Mouse (Mus musculus): ENCODE data around the gene Cers6. TPM values are rescaled to one million over a fixed set of nuclear protein-coding genes. Genes with fewer than 3 reads are reported as not detected.

The Cers6 gene
- polyA plus RNA-seq, 1 experiment from 2014 or later: 34.0 TPM

GRCm38 (mm10) chr2:68889661-68890170 is 28.5 kb downstream of the Cers6 start:
- H3K27ac ChIP-seq (ENCODE audit: low read depth, low read length): no peak overlapping the region
- no peak overlapping the region for H3K4me2 ChIP-seq
- WGBS: 93% methylated on average over 5 of the region's 5 CpGs

GRCm38 (mm10) chr2:68892476-68892875 is 31.2 kb downstream of the Cers6 start:
- Histone ChIP-seq H3K4me3 (ENCODE audit: low read depth, low read length) (no peak overlapping the region), H3K9me3 (ENCODE audit: control insufficient read depth, low read length) (no peaks in the 10 kb centered on the region), H3K36me3 (ENCODE audit: control insufficient read depth, insufficient read depth, low read length) (no peaks in the 10 kb centered on the region), H3K9ac (ENCODE audit: low read length) (no peak overlapping the region), H3K27me3 (ENCODE audit: control insufficient read depth, insufficient read depth, low read length) (no peaks in the 10 kb centered on the region), H3K27ac (ENCODE audit: low read depth, low read length) (no peak overlapping the region), H3K4me2 (no peak overlapping the region), H3K4me1 (ENCODE audit: control insufficient read depth, insufficient read depth, low read length) (no peaks in the 10 kb centered on the region)
- peak; percentile 51 for DNase-seq (ENCODE audit: low spot score, missing footprints)
- WGBS: 94% methylated on average over 4 of the region's 4 CpGs
- ATAC-seq (ENCODE audit: low FRiP score): no peak

More at GRCm38 (mm10) chr2:68889661-68890170, 28.5 kb downstream of the Cers6 start:
- Histone ChIP-seq H3K4me1 (ENCODE audit: control insufficient read depth, insufficient read depth, low read length) (no peaks in the 10 kb centered on the region), H3K4me3 (ENCODE audit: low read depth, low read length) (no peak overlapping the region), H3K36me3 (ENCODE audit: control insufficient read depth, insufficient read depth, low read length) (no peaks in the 10 kb centered on the region), H3K9me3 (ENCODE audit: control insufficient read depth, low read length) (no peaks in the 10 kb centered on the region), H3K27me3 (ENCODE audit: control insufficient read depth, insufficient read depth, low read length) (no peaks in the 10 kb centered on the region), H3K9ac (ENCODE audit: low read length) (no peak overlapping the region)
- ATAC-seq (ENCODE audit: low FRiP score): no peak
- DNase-seq (ENCODE audit: low spot score, missing footprints): peak; percentile 45

GRCm38 (mm10) chr2:68895044-68895764 is 34.0 kb downstream of the Cers6 start:
- ATAC-seq (ENCODE audit: low FRiP score): no peak
- H3K9me3 ChIP-seq (ENCODE audit: control insufficient read depth, low read length): no peaks in the 10 kb centered on the region
- WGBS: 91% methylated on average over 10 of the region's 10 CpGs
- H3K27ac ChIP-seq (ENCODE audit: low read depth, low read length): no peak overlapping the region
- no peak overlapping the region for H3K4me3 ChIP-seq (ENCODE audit: low read depth, low read length)
- no peak overlapping the region for H3K4me2 ChIP-seq
- H3K36me3 ChIP-seq (ENCODE audit: control insufficient read depth, insufficient read depth, low read length): no peaks in the 10 kb centered on the region
- peak; percentile 45 for DNase-seq (ENCODE audit: low spot score, missing footprints)
- H3K9ac ChIP-seq (ENCODE audit: low read length): no peak overlapping the region
- H3K27me3 ChIP-seq (ENCODE audit: control insufficient read depth, insufficient read depth, low read length): no peaks in the 10 kb centered on the region
- no peaks in the 10 kb centered on the region for H3K4me1 ChIP-seq (ENCODE audit: control insufficient read depth, insufficient read depth, low read length)

GRCm38 (mm10) chr2:68896196-68896595 is 35.0 kb downstream of the Cers6 start:
- Histone ChIP-seq H3K36me3 (ENCODE audit: control insufficient read depth, insufficient read depth, low read length) (no peaks in the 10 kb centered on the region), H3K27me3 (ENCODE audit: control insufficient read depth, insufficient read depth, low read length) (no peaks in the 10 kb centered on the region), H3K4me1 (ENCODE audit: control insufficient read depth, insufficient read depth, low read length) (no peaks in the 10 kb centered on the region), H3K9ac (ENCODE audit: low read length) (no peak overlapping the region), H3K9me3 (ENCODE audit: control insufficient read depth, low read length) (no peaks in the 10 kb centered on the region), H3K4me3 (ENCODE audit: low read depth, low read length) (no peak overlapping the region), H3K4me2 (no peak overlapping the region), H3K27ac (ENCODE audit: low read depth, low read length) (no peak overlapping the region)
- WGBS: 87% methylated on average over 4 of the region's 4 CpGs
- DNase-seq (ENCODE audit: low spot score, missing footprints) (peak; percentile 45), ATAC-seq (ENCODE audit: low FRiP score) (no peak)

GRCm38 (mm10) chr2:68899770-68900521 is 38.7 kb downstream of the Cers6 start:
- Histone ChIP-seq H3K27ac (ENCODE audit: low read depth, low read length) (no peak overlapping the region), H3K4me2 (no peak overlapping the region), H3K36me3 (ENCODE audit: control insufficient read depth, insufficient read depth, low read length) (no peaks in the 10 kb centered on the region), H3K4me3 (ENCODE audit: low read depth, low read length) (no peak overlapping the region), H3K4me1 (ENCODE audit: control insufficient read depth, insufficient read depth, low read length) (no peaks in the 10 kb centered on the region), H3K9me3 (ENCODE audit: control insufficient read depth, low read length) (no peaks in the 10 kb centered on the region), H3K9ac (ENCODE audit: low read length) (no peak overlapping the region), H3K27me3 (ENCODE audit: control insufficient read depth, insufficient read depth, low read length) (no peaks in the 10 kb centered on the region)
- 92% methylated on average over 7 of the region's 7 CpGs for WGBS
- ATAC-seq (ENCODE audit: low FRiP score) (no peak), DNase-seq (ENCODE audit: low spot score, missing footprints) (peak; percentile 66)

- 84% methylated on average over 9 of the region's 9 CpGs for WGBS
- H3K4me2 ChIP-seq: no peak overlapping the region
- no peak for ATAC-seq (ENCODE audit: low FRiP score)
These were observed 39.6 kb downstream of the Cers6 start for GRCm38 (mm10) chr2:68900640-68901378.

GRCm38 (mm10) chr2:68901708-68902107 is 40.5 kb downstream of the Cers6 start:
- no peaks in the 10 kb centered on the region for H3K9me3 ChIP-seq (ENCODE audit: control insufficient read depth, low read length)
- 94% methylated on average over 2 of the region's 2 CpGs for WGBS
- DNase-seq (ENCODE audit: low spot score, missing footprints): peak; percentile 17
- no peak for ATAC-seq (ENCODE audit: low FRiP score)
- H3K27ac ChIP-seq (ENCODE audit: low read depth, low read length): no peak overlapping the region
- H3K4me1 ChIP-seq (ENCODE audit: control insufficient read depth, insufficient read depth, low read length): no peaks in the 10 kb centered on the region
- H3K36me3 ChIP-seq (ENCODE audit: control insufficient read depth, insufficient read depth, low read length): no peaks in the 10 kb centered on the region
- no peak overlapping the region for H3K9ac ChIP-seq (ENCODE audit: low read length)
- H3K4me2 ChIP-seq: no peak overlapping the region
- H3K4me3 ChIP-seq (ENCODE audit: low read depth, low read length): no peak overlapping the region
- no peaks in the 10 kb centered on the region for H3K27me3 ChIP-seq (ENCODE audit: control insufficient read depth, insufficient read depth, low read length)

More at GRCm38 (mm10) chr2:68900640-68901378, 39.6 kb downstream of the Cers6 start:
- Histone ChIP-seq H3K36me3 (ENCODE audit: control insufficient read depth, insufficient read depth, low read length) (no peaks in the 10 kb centered on the region), H3K9ac (ENCODE audit: low read length) (no peak overlapping the region), H3K9me3 (ENCODE audit: control insufficient read depth, low read length) (no peaks in the 10 kb centered on the region), H3K27ac (ENCODE audit: low read depth, low read length) (no peak overlapping the region), H3K4me1 (ENCODE audit: control insufficient read depth, insufficient read depth, low read length) (no peaks in the 10 kb centered on the region), H3K4me3 (ENCODE audit: low read depth, low read length) (no peak overlapping the region), H3K27me3 (ENCODE audit: control insufficient read depth, insufficient read depth, low read length) (no peaks in the 10 kb centered on the region)
- DNase-seq (ENCODE audit: low spot score, missing footprints): peak; percentile 37

- WGBS: 88% methylated on average over 6 of the region's 6 CpGs
- Histone ChIP-seq H3K27ac (ENCODE audit: low read depth, low read length) (no peak overlapping the region), H3K9ac (ENCODE audit: low read length) (no peak overlapping the region), H3K4me3 (ENCODE audit: low read depth, low read length) (no peak overlapping the region), H3K4me2 (no peak overlapping the region), H3K9me3 (ENCODE audit: control insufficient read depth, low read length) (no peaks in the 10 kb centered on the region), H3K4me1 (ENCODE audit: control insufficient read depth, insufficient read depth, low read length) (no peaks in the 10 kb centered on the region), H3K27me3 (ENCODE audit: control insufficient read depth, insufficient read depth, low read length) (no peaks in the 10 kb centered on the region), H3K36me3 (ENCODE audit: control insufficient read depth, insufficient read depth, low read length) (no peaks in the 10 kb centered on the region)
- no peak for ATAC-seq (ENCODE audit: low FRiP score)
- peak; percentile 59 for DNase-seq (ENCODE audit: low spot score, missing footprints)
These were observed 41.3 kb downstream of the Cers6 start for GRCm38 (mm10) chr2:68902546-68902945.
